Mouse (Mus musculus) MEL (cell line): ENCODE measurements at regions not wholly inside any gene's neighbourhood (a gene's known extent, or its start where the extent isn't known, plus 50 kb on each side); places are given as distances from the start of the nearest gene placed in this dataset.

Experiments used
- DNase-seq: peaks from one replicate; pipeline ENCODE4 v3.0.0; 2011; ENCODE audit warnings: low read depth, low spot score
- H3K27ac ChIP-seq: 2 replicates; pipeline ENCODE4 v1.5.1; 2012; ENCODE audit warnings: low read depth, mild to moderate bottlenecking, control low read depth, low read length, moderate library complexity; ENCODE audit not compliant: control insufficient read depth
- H3K27me3 ChIP-seq, 2 experiments: fragments of 150-350 bp in 1 of 2; sonication (generic) in 1 of 2; 2 replicates each; pipeline ENCODE4 v1.6.1; 2012; ENCODE audit warnings: low read length in 2 of 2, mild to moderate bottlenecking in 2 of 2, improper control_type of control experiment in 1 of 2, moderate library complexity in 1 of 2; ENCODE audit not compliant: insufficient read depth in 2 of 2, control insufficient read depth in 1 of 2
- H3K36me3 ChIP-seq, 2 experiments: 2 replicates each; pipeline ENCODE4 v1.6.1; 2012 to 2014; ENCODE audit warnings: low read length in 2 of 2, improper control_type of control experiment in 1 of 2, inconsistent platforms in 1 of 2, mild to moderate bottlenecking in 1 of 2; ENCODE audit not compliant: insufficient read depth in 2 of 2, control insufficient read depth in 1 of 2
- H3K4me1 ChIP-seq, 2 experiments: fragments of 150-350 bp in 1 of 2; sonication (generic) in 1 of 2; 2 replicates each; pipeline ENCODE4 v1.6.1; 2012; ENCODE audit warnings: low read length in 2 of 2, improper control_type of control experiment in 1 of 2, mild to moderate bottlenecking in 1 of 2; ENCODE audit not compliant: insufficient read depth in 2 of 2, control insufficient read depth in 1 of 2
- H3K4me3 ChIP-seq, 2 experiments: fragments of 150-350 bp in 1 of 2; sonication (generic) in 1 of 2; 2 replicates each; pipeline ENCODE4 v1.5.1; 2012; ENCODE audit warnings: low read depth in 2 of 2, low read length in 2 of 2, mild to moderate bottlenecking in 2 of 2, moderate library complexity in 2 of 2, control low read depth in 1 of 2, improper control_type of control experiment in 1 of 2; ENCODE audit not compliant: control insufficient read depth in 1 of 2, insufficient read depth in 1 of 2
- H3K79me2 ChIP-seq: 2 replicates; pipeline ENCODE4 v1.6.1; 2012; ENCODE audit warnings: mild to moderate bottlenecking, low read length, moderate library complexity; ENCODE audit not compliant: control insufficient read depth, poor library complexity, insufficient read depth
- H3K9ac ChIP-seq: 2 replicates; pipeline ENCODE4 v1.6.1; 2012; ENCODE audit warnings: low read depth, mild to moderate bottlenecking, control low read depth, low read length, moderate library complexity; ENCODE audit not compliant: control insufficient read depth, poor library complexity, severe bottlenecking
- H3K9me3 ChIP-seq: fragments of 150-350 bp; sonication (generic); replicated peaks from 2 replicates; pipeline ENCODE4 v1.6.1; 2012; ENCODE audit warnings: mild to moderate bottlenecking, low read length, improper control_type of control experiment, moderate library complexity; ENCODE audit not compliant: insufficient read depth
- ETS1 ChIP-seq: IDR thresholded peaks from 2 replicates; pipeline ENCODE4 v1.6.1; 2012; ENCODE audit warnings: low read depth, mild to moderate bottlenecking, inconsistent platforms, low read length, improper control_type of control experiment, moderate library complexity
- GABPA ChIP-seq: IDR thresholded peaks from 2 replicates; pipeline ENCODE4 v1.6.1; 2012; ENCODE audit warnings: low read depth, mild to moderate bottlenecking, inconsistent platforms, low read length, improper control_type of control experiment, moderate library complexity
- GATA1 ChIP-seq: IDR thresholded peaks from 2 replicates; pipeline ENCODE4 v1.6.1; 2011; ENCODE audit warnings: low read depth, low read length, improper control_type of control experiment
- JUND ChIP-seq: IDR thresholded peaks from 2 replicates; pipeline ENCODE4 v1.6.1; 2011; ENCODE audit warnings: low read depth, mild to moderate bottlenecking, improper control_type of control experiment, low read length
- MEF2A ChIP-seq: IDR thresholded peaks from 2 replicates; pipeline ENCODE4 v1.6.1; 2014; ENCODE audit warnings: low read depth, mild to moderate bottlenecking, inconsistent platforms, low read length, improper control_type of control experiment; ENCODE audit not compliant: poor library complexity, insufficient replicate concordance, severe bottlenecking; ENCODE audit errors: extremely low read depth
- POLR2A ChIP-seq, 2 experiments: IDR thresholded peaks; 2 replicates each; pipeline ENCODE4 v1.6.1; 2011 to 2012; ENCODE audit warnings: low read length in 2 of 2, mild to moderate bottlenecking in 2 of 2, control low read depth in 1 of 2, improper control_type of control experiment in 1 of 2, low read depth in 1 of 2, moderate library complexity in 1 of 2; ENCODE audit not compliant: control insufficient read depth in 1 of 2, insufficient read depth in 1 of 2, poor library complexity in 1 of 2
- POLR2AphosphoS2 ChIP-seq: IDR thresholded peaks from 2 replicates; pipeline ENCODE4 v1.6.1; 2011; ENCODE audit warnings: low read length, improper control_type of control experiment
- RAD21 ChIP-seq: IDR thresholded peaks from 2 replicates; pipeline ENCODE4 v1.6.1; 2011; ENCODE audit warnings: mild to moderate bottlenecking, low read depth, low read length, improper control_type of control experiment
- RCOR1 ChIP-seq: IDR thresholded peaks from 2 replicates; pipeline ENCODE4 v1.6.1; 2012; ENCODE audit warnings: low read depth, mild to moderate bottlenecking, inconsistent platforms, low read length, improper control_type of control experiment
- SIN3A ChIP-seq: IDR thresholded peaks from 2 replicates; pipeline ENCODE4 v1.6.1; 2012; ENCODE audit warnings: low read length, improper control_type of control experiment, inconsistent platforms
- ZC3H11A ChIP-seq: IDR thresholded peaks from 2 replicates; pipeline ENCODE4 v1.6.1; 2012; ENCODE audit warnings: low read depth, mild to moderate bottlenecking, inconsistent platforms, low read length, improper control_type of control experiment
- ZKSCAN1 ChIP-seq: IDR thresholded peaks from 2 replicates; pipeline ENCODE4 v1.6.1; 2012; ENCODE audit warnings: low read depth, mild to moderate bottlenecking, inconsistent platforms, low read length, improper control_type of control experiment, moderate library complexity
- ZNF384 ChIP-seq: IDR thresholded peaks from 2 replicates; pipeline ENCODE4 v1.6.1; 2012; ENCODE audit warnings: low read depth, mild to moderate bottlenecking, inconsistent platforms, low read length, improper control_type of control experiment

DNA sequence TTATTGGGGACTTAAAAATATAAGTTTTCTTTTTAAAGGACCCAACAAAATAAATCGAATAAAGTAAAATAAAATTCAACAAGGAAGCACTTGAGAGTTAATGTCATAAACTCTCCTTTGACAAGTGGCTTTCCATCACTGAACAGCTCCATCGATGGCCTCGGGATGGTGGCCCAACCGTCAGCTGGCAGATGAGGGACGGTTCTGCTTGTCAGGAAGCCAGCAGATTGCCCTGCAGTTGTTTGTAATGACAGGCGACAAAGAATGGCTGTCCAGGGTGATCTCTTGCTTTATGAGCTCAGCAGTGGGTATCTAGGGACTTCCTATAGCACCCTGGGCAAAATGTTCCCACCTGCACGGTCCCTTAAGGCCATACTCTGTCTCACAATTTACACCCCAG is 531.7 kb downstream of the Zfp536 start:
- H3K9me3 ChIP-seq: no peaks in the 10 kb centered on the region
- no peaks in the 10 kb centered on the region for H3K79me2 ChIP-seq
- no peak for DNase-seq
- H3K27ac ChIP-seq: no peak overlapping the region
- no peak for TF ChIP-seq POLR2AphosphoS2
- H3K36me3 ChIP-seq: no peaks in the 10 kb centered on the region
- no peak overlapping the region for H3K4me3 ChIP-seq
- H3K4me1 ChIP-seq: no peaks in the 10 kb centered on the region
- no peaks in the 10 kb centered on the region for H3K27me3 ChIP-seq
- H3K9ac ChIP-seq: no peak overlapping the region

GRCm38 (mm10) chr7:37242476-37242875 is 531.0 kb downstream of the Zfp536 start:
- Histone ChIP-seq H3K4me1 (no peaks in the 10 kb centered on the region), H3K9me3 (no peaks in the 10 kb centered on the region), H3K36me3 (no peaks in the 10 kb centered on the region), H3K27ac (no peak overlapping the region), H3K4me3 (no peak overlapping the region), H3K27me3 (no peaks in the 10 kb centered on the region), H3K9ac (no peak overlapping the region), H3K79me2 (no peaks in the 10 kb centered on the region)
- no peak for DNase-seq
- no peak for TF ChIP-seq ZKSCAN1
- TF ChIP-seq ZNF384: no peak

DNA sequence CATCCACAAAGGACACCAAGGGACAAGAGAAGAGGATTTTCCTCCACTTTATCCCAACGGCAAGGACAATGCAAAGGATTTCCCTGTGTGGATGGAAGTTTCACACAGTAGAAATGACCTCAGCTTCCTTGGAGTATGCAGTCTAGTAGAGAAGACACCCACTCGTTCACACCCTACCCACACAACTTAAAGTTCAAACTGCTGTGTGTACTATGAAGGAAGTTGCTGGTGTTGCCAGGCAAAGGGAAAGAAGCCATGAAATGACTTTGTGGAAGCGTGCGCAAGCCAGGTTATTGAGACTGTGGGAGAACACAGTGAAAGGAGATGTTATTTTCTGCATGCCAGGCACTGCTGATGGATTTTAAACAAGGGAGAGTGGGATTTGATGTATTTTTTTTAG is 527.3 kb downstream of the Zfp536 start:
- H3K9me3 ChIP-seq: no peaks in the 10 kb centered on the region

DNA sequence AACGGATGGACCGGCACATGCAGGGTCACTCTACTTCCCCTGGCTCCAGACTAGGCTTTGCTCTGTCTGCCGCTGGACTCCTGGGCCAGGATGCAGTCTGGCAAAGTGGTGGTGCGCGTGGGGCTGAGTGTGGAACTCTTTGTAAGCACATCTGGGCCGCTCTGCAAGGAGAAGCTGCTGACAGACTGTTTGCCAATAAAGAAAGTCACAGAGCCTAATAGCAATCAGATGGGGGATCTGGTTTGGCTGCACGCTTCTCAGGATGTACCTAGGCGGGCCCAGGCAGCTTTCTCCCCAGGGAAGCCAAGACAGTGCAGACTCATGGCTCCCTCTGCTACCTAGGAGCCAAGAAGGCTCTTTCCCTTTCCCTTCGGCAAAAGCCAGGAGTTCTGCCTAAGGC is 519.0 kb downstream of the Zfp536 start:
- Histone ChIP-seq H3K9me3 (no peaks in the 10 kb centered on the region), H3K79me2 (no peaks in the 10 kb centered on the region), H3K4me3 (no peak overlapping the region), H3K9ac (no peak overlapping the region), H3K36me3 (no peaks in the 10 kb centered on the region), H3K27ac (no peak overlapping the region), H3K27me3 (no peaks in the 10 kb centered on the region), H3K4me1 (no peaks in the 10 kb centered on the region)
- TF ChIP-seq GABPA: no peak
- TF ChIP-seq SIN3A: no peak
- DNase-seq: no peak

More for the DNA sequence above, 527.3 kb downstream of the Zfp536 start:
- H3K9ac ChIP-seq: no peak overlapping the region
- H3K4me1 ChIP-seq: no peaks in the 10 kb centered on the region
- no peak overlapping the region for H3K4me3 ChIP-seq
- no peaks in the 10 kb centered on the region for H3K27me3 ChIP-seq
- H3K27ac ChIP-seq: no peak overlapping the region
- H3K79me2 ChIP-seq: no peaks in the 10 kb centered on the region
- TF ChIP-seq POLR2A (IDR thresholded peaks at IDR 0.05; ENCODE audit: control insufficient read depth in 1 of 2, insufficient read depth in 1 of 2, low read depth in 1 of 2, low read length in 2 of 2, poor library complexity in 1 of 2) (no peak), MEF2A (no peak), ZNF384 (no peak), ETS1 (no peak), GATA1 (no peak), GABPA (no peak), ZC3H11A (no peak), RAD21 (no peak), JUND (no peak), SIN3A (no peak), RCOR1 (no peak)
- no peaks in the 10 kb centered on the region for H3K36me3 ChIP-seq
- DNase-seq: no peak
